Mouse (Mus musculus) lung, embryonic 16.5 days (tissue): ENCODE data around the gene Spg11. TPM values are rescaled to one million over a fixed set of nuclear protein-coding genes. Genes with fewer than 3 reads are reported as not detected.
A peak's percentile ranks its signal among the peaks of the same experiment; 100 is the strongest.
"Not testable (repeated sequence)": the region's sequence is repeated elsewhere in the genome, so short reads cannot be mapped to it uniquely, and the experiment has no call there.

ENCODE experiments used
- ATAC-seq: fragments of 200-750 bp; cut with Nextera tagmentation; 2 replicates; pipeline ENCODE4 v1.8.0; 2017; ENCODE audit warnings: low read depth, mild to moderate bottlenecking, moderate library complexity
- H3K27ac ChIP-seq: fragments of 300-500 bp; sonication (generic); 2 replicates; pipeline ENCODE4 v1.5.1; 2014; ENCODE audit warnings: mild to moderate bottlenecking, control low read depth, low read length
- H3K27me3 ChIP-seq: fragments of 300-500 bp; sonication (generic); 2 replicates; pipeline ENCODE4 v1.6.1; 2014; ENCODE audit warnings: low read depth, low read length, mixed read lengths; ENCODE audit not compliant: control insufficient read depth, insufficient read depth
- H3K36me3 ChIP-seq: fragments of 300-500 bp; sonication (generic); 2 replicates; pipeline ENCODE4 v1.6.1; 2014; ENCODE audit warnings: low read length; ENCODE audit not compliant: control insufficient read depth, insufficient read depth
- H3K4me1 ChIP-seq: fragments of 300-500 bp; sonication (generic); replicated peaks from 2 replicates; pipeline ENCODE4 v1.6.1; 2014; ENCODE audit warnings: low read length, mixed read lengths; ENCODE audit not compliant: control insufficient read depth, insufficient read depth
- H3K4me2 ChIP-seq: fragments of 300-500 bp; sonication (generic); 2 replicates; pipeline ENCODE4 v1.6.1; 2014; ENCODE audit warnings: low read depth, low read length, control low read depth
- H3K4me3 ChIP-seq: fragments of 300-500 bp; sonication (generic); 2 replicates; pipeline ENCODE4 v1.5.1; 2014; ENCODE audit warnings: mild to moderate bottlenecking, low read length, control low read depth
- H3K9ac ChIP-seq: fragments of 300-500 bp; sonication (generic); 2 replicates; pipeline ENCODE4 v1.6.1; 2014; ENCODE audit warnings: low read length, control low read depth
- H3K9me3 ChIP-seq: fragments of 300-500 bp; sonication (generic); 2 replicates; pipeline ENCODE4 v1.6.1; 2016; ENCODE audit warnings: low read length; ENCODE audit not compliant: control insufficient read depth
- WGBS: fragments of 180-500 bp; shearing (Covaris S2); extraction: QIAGEN DNeasy Blood & Tissue Kit; methylation state at CpG from one replicate; pipeline ENCODE4 v1.1.7; 2014; 5-methylcytosine and 5-hydroxymethylcytosine counted together
- polyA plus RNA-seq: library from polyadenylated mRNA; unstranded; fragments of >200 nt; fragmentation: Nextera tagmentation; extraction: Ambion mirVana; gene quantifications from 2 replicates; pipeline ENCODE4 v1.2.1, GENCODE M21; 2015

Spg11 gene
- polyA plus RNA-seq, 1 experiment from 2014 or later, result 8.9 TPM

GRCm38 (mm10) chr2:122043926-122044325 is 74.3 kb downstream of the Spg11 start:
- Histone ChIP-seq H3K36me3 (peaks cover 13% of the 10 kb centered on the region), H3K4me2 (no peak overlapping the region), H3K4me1 (no peaks in the 10 kb centered on the region), H3K9me3 (no peaks in the 10 kb centered on the region), H3K9ac (no peak overlapping the region), H3K4me3 (no peak overlapping the region), H3K27me3 (no peaks in the 10 kb centered on the region), H3K27ac (no peak overlapping the region)
- no peak for ATAC-seq

GRCm38 (mm10) chr2:122036064-122036463 is 82.1 kb downstream of the Spg11 start:
- no peaks in the 10 kb centered on the region for H3K27me3 ChIP-seq
- no peak for ATAC-seq
- no peak overlapping the region for H3K4me3 ChIP-seq
- no peak overlapping the region for H3K4me2 ChIP-seq
- 0 out of 2 replicates have a peak, but pooled peaks cover 2% of the 10 kb centered on the region for H3K36me3 ChIP-seq
- H3K9me3 ChIP-seq, result no peaks in the 10 kb centered on the region
- no peak overlapping the region for H3K27ac ChIP-seq
- no peak overlapping the region for H3K9ac ChIP-seq
- no peaks in the 10 kb centered on the region for H3K4me1 ChIP-seq
- 86% methylated on average over 3 of the region's 3 CpGs for WGBS

- no peaks in the 10 kb centered on the region for H3K9me3 ChIP-seq
- no peaks in the 10 kb centered on the region for H3K36me3 ChIP-seq
- no peaks in the 10 kb centered on the region for H3K27me3 ChIP-seq
- 81% methylated on average over 5 of the region's 6 CpGs for WGBS
- peaks cover 5% of the 10 kb centered on the region; the same call in 1 of the 2 replicates for H3K4me1 ChIP-seq
- no peak overlapping the region for H3K9ac ChIP-seq
- no peak overlapping the region for H3K27ac ChIP-seq
- no peak for ATAC-seq
- no peak overlapping the region for H3K4me3 ChIP-seq
- no peak overlapping the region for H3K4me2 ChIP-seq
Observed at GRCm38 (mm10) chr2:122031970-122032369, 86.2 kb downstream of the Spg11 start.

- WGBS, result under 1% methylated on average over 64 of the region's 71 CpGs
- Histone ChIP-seq H3K27ac (peak overlapping the region; percentile 82), H3K4me1 (peaks cover 5% of the 10 kb centered on the region; the same call in 1 of the 2 replicates), H3K4me3 (peak overlapping the region; percentile 69), H3K36me3 (no peaks in the 10 kb centered on the region), H3K27me3 (no peaks in the 10 kb centered on the region), H3K9me3 (no peaks in the 10 kb centered on the region), H3K9ac (peak overlapping the region; percentile 74), H3K4me2 (peak overlapping the region; percentile 75)
- peak; percentile 55 for ATAC-seq
Observed at GRCm38 (mm10) chr2:122028756-122029700, 89.2 kb downstream of the Spg11 start.

GRCm38 (mm10) chr2:122027862-122028755 is 90.1 kb downstream of the Spg11 start, which contains the start of gene Eif3j1:
Gene Eif3j1, plus strand, starts transcription at chr2:122028546.
- H3K9ac ChIP-seq, result peak within 1 kb of the TSS; percentile 74
- WGBS, result under 1% methylated on average over 41 of the region's 67 CpGs
- H3K27ac ChIP-seq, result peak within 1 kb of the TSS; percentile 82
- H3K27me3 ChIP-seq, result no peaks in the 10 kb centered on the region
- peak within 1 kb of the TSS; percentile 75 for H3K4me2 ChIP-seq
- H3K36me3 ChIP-seq, result no peaks in the 10 kb centered on the region
- peak; percentile 99 for ATAC-seq
- peaks cover 5% of the 10 kb centered on the region; the same call in 1 of the 2 replicates for H3K4me1 ChIP-seq
- H3K9me3 ChIP-seq, result no peaks in the 10 kb centered on the region
- H3K4me3 ChIP-seq, result peak within 1 kb of the TSS; percentile 69

GRCm38 (mm10) chr2:122027091-122027490 is 91.1 kb downstream of the Spg11 start:
- WGBS, result 88% methylated on average over 10 of the region's 10 CpGs
- H3K4me2 ChIP-seq, result peak overlapping the region; percentile 70
- not testable (repeated sequence) for ATAC-seq

GRCm38 (mm10) chr2:122022284-122022683 is 95.9 kb downstream of the Spg11 start:
- no peaks in the 10 kb centered on the region for H3K27me3 ChIP-seq
- H3K9ac ChIP-seq, result no peak overlapping the region
- ATAC-seq, result no peak
- H3K4me1 ChIP-seq, result no peaks in the 10 kb centered on the region
- H3K27ac ChIP-seq, result no peak overlapping the region
- H3K4me3 ChIP-seq, result no peak overlapping the region
- no peak overlapping the region for H3K4me2 ChIP-seq
- no peaks in the 10 kb centered on the region for H3K9me3 ChIP-seq
- H3K36me3 ChIP-seq, result no peaks in the 10 kb centered on the region
- 75% methylated on average over 2 of the region's 2 CpGs for WGBS

More at GRCm38 (mm10) chr2:122027091-122027490, 91.1 kb downstream of the Spg11 start:
- H3K27me3 ChIP-seq, H3K27ac ChIP-seq, H3K9ac ChIP-seq, H3K4me3 ChIP-seq, H3K36me3 ChIP-seq, H3K4me1 ChIP-seq, H3K9me3 ChIP-seq: not testable (repeated sequence)

GRCm38 (mm10) chr2:122018705-122019104 is 99.5 kb downstream of the Spg11 start:
- WGBS, result 19% methylated on average over 1 of the region's 1 CpGs
- ATAC-seq, result no peak
- H3K4me3 ChIP-seq, result no peak overlapping the region

GRCm38 (mm10) chr2:122011441-122011840 is 106.7 kb downstream of the Spg11 start:
- peaks cover 6% of the 10 kb centered on the region for H3K36me3 ChIP-seq
- H3K4me3 ChIP-seq, result no peak overlapping the region
- 85% methylated on average over 7 of the region's 7 CpGs for WGBS
- no peaks in the 10 kb centered on the region for H3K4me1 ChIP-seq
- H3K27ac ChIP-seq, result no peak overlapping the region
- no peak overlapping the region for H3K4me2 ChIP-seq
- no peak overlapping the region for H3K9ac ChIP-seq
- H3K27me3 ChIP-seq, result no peaks in the 10 kb centered on the region
- H3K9me3 ChIP-seq, result no peaks in the 10 kb centered on the region
- ATAC-seq, result no peak

More at GRCm38 (mm10) chr2:122018705-122019104, 99.5 kb downstream of the Spg11 start:
- no peak overlapping the region for H3K4me2 ChIP-seq
- H3K4me1 ChIP-seq, result no peaks in the 10 kb centered on the region
- no peaks in the 10 kb centered on the region for H3K27me3 ChIP-seq
- H3K27ac ChIP-seq, result no peak overlapping the region
- 0 out of 2 replicates have a peak, but pooled peaks cover 2% of the 10 kb centered on the region for H3K36me3 ChIP-seq
- no peak overlapping the region for H3K9ac ChIP-seq
- H3K9me3 ChIP-seq, result no peaks in the 10 kb centered on the region
